Mouse (Mus musculus) cerebellum, postnatal 10 days (tissue): Measurements from ENCODE around the gene Sigmar1.
A peak's percentile ranks its signal among the peaks of the same experiment; 100 is the strongest.
"Not testable (repeated sequence)": the region's sequence is repeated elsewhere in the genome, so short reads cannot be mapped to it uniquely, and the experiment has no call there.

Source experiments
- DNase-seq, 2 experiments: peaks; one replicate each; pipeline ENCODE4 v3.0.0; 2021; ENCODE audit warnings: mixed read lengths in 2 of 2

Gene Sigmar1

DNA sequence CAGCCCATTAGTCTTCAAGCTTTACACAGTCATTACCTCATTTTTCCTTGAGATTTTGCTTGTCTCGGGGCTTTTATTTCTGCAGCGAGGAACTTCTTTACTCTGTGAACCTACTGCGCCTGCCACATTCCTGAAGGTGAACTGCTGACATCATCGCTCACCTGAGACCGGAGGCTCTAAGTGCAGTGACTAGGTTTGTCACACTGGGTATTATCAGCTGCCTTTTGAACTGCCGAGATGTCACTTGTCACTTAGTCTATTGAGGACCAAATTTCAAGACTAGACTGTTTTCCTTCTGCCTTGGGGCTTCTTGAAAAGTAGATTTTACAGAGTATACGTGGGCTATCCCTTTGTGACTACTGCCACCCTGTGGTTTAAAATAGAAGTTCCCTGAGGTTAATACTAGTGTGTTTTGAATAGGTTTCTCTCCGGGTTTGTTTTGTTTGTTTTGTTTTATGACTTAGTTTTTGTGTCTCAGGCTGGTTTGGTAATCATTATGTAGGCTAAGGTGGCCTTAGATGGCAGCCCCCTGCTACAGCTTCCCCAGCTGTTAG lies 47.7 kb downstream of the Sigmar1 start:
- DNase-seq, result peak; percentile 70 to 89

DNA sequence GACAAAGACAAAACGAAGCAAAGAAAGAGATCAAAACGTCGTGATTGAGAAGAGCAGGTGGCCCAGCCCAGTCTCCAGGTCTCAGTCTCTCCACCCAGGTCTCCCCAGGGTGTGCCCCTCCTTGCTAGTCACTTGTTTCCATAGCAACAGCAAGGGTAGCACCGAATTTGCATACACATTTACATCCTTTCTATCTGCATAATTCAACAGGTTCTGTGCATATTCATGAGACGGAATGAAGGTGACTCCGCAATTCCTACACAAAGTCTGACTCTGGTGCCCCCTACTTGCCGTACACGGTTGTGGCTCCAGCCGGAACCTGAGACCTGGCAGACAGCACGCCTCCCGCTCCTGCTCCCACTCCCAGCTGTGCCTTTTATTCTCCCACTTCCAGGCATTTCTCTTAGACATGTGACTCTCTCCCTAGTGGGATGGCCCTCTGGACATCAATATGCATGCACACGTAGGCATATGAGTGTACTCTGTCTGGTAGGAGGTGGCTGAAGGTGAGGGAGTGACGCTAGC lies 48.9 kb downstream of the Sigmar1 start:
- peak; percentile 86 to 87 for DNase-seq

DNA sequence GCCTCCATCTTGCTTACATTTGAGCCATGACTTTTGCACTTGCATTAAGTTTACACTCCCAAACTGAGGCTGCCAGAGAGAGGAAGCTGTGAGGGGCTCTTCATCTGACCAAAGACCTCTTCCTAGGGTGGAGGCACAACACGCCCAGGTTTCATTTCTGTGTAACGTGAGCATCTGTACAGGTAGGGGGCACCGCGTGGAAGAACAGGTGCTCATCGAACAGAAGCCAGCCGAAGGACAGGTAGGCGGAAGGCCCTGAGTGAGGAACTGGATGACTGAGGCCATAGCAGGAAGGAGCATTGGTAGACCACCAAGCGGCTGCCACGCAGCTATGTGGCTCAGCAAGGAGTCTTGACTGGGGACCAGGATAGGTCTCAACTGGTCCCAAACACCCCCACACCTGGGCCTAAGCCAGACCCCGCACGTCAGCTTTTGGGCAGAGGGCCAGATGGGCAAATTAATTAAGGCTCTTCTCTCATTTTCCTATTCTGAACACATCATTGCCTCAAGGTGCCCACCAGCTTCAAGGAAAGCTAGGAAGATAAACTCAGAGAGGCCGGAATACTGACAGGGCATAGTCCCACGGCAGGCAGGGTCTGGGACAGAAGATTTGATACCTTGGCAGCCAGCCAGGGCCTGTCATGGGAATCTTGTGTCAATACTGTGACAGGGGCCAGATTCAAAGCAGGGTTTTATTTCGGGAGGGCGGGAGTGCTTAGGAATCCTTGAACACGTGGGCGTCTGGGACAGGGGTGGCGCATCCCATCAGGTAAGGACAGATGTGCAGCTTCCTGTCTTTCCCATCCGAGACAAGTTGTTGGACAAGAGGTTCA lies 49.8 kb downstream of the Sigmar1 start:
- DNase-seq, result peak; percentile 69 to 75

DNA sequence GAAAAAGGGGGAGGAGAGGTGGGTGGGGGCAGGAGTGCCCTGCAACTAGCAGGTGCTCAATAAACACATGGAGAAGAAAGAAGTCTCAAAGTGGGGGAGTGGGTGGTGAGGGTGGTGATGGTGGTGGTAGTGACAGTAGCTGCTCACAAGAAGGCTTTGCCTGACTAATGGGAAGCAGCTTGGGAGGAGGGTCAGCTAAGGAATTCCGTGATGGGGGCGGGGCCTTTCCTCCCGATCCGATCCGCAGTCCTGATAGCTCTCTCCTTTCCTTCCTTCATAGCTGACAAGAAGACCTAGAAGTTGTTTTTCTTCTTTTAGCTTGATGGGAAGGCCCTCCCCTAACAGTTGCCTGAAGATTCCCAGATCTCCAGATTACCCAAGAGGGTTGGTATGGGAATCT lies 51.3 kb downstream of the Sigmar1 start:
- DNase-seq, result no peak

DNA sequence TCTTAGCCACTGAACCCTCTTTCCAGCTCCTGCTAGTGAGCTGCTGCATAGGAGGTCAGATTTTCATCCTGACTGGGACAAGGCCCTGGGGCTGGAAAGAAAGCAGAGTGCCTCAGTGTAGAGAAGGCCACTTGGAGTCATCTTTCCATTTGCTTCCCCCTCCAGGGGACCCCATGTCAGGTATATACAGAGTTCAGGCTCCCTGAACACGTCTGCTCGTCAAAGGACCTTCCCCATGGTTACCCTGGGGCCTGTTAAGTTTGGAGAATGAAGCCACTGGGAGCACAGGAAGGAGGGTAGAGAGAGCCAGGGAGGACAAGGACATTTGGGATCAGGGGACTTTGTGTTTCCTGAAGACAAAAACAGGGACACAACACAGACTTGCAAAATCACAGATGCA lies 53.7 kb downstream of the Sigmar1 start:
- DNase-seq, result not testable (repeated sequence)

DNA sequence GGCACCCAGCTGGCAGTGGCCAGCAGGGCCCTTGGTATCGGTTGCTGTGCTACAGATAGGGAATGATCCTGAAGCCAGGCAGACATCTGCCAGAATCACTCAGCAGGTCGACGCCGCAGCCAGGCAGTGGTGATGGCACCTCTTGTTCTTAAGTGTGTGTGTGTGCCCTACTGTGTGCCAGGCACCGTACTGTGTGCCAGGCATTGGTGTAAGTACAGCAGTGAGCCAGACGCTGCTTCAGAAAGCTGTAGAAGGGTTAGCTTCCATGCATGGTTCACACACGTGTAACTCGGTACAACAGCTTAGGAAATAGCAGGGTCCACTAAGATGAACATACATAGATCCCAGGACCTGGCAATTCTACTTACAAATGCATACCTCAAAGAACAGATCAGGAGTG lies 55.7 kb downstream of the Sigmar1 start:
- not testable (repeated sequence) for DNase-seq

DNA sequence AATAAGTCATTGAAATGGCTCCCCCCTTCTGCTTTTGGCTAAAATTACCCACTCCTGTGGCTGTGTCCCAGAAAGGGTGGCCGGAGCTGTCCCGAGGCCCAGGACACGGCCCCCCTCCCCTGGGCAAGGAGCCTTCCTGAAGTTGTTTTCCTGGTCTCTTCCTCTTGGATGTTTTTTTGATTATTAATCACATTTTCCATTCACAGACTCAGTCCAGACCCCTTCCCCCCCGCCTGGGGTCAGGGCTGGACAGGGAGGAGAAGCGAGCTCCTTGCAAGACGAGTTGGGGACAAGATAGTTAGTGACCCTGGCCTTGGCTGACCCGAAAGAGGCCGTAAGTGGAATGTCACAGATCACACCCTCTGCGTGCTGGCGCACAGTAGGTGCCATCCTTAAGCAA lies 56.2 kb downstream of the Sigmar1 start, which contains the start of gene Il11ra1:
Gene Il11ra1, plus strand, starts transcription at position 207 of the 400 bp plus-strand sequence.
- DNase-seq, result peak in 1 of 2 experiments; percentile 1

DNA sequence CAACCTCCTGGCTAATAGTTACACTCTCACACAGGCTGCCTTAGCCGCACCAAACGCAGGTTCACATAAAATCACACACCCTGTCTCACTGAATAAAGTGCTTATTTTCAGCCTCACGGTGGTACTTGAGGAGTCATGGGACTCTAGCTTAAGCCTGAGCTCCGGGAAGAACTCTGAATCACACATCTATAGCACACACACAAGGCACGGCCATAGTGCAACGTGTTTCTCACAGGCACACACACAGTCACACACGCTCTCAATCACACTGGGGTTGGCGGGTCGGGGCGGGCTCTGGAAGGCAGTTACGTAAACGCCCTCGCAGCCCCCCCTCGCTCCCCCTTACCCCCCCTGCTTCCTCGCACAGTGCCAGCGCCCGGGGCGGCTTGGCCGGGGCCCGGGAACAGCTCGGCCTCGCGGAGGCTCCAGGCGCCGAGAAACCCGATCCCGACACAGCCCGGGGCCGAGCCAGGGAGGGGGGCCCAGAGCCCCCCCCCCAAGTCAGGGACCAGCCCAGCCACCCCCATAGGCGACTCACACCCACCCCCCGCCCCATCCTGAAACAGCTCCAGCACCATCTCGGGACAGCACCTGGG lies 57.4 kb downstream of the Sigmar1 start:
- peak; percentile 69 to 80 for DNase-seq

DNA sequence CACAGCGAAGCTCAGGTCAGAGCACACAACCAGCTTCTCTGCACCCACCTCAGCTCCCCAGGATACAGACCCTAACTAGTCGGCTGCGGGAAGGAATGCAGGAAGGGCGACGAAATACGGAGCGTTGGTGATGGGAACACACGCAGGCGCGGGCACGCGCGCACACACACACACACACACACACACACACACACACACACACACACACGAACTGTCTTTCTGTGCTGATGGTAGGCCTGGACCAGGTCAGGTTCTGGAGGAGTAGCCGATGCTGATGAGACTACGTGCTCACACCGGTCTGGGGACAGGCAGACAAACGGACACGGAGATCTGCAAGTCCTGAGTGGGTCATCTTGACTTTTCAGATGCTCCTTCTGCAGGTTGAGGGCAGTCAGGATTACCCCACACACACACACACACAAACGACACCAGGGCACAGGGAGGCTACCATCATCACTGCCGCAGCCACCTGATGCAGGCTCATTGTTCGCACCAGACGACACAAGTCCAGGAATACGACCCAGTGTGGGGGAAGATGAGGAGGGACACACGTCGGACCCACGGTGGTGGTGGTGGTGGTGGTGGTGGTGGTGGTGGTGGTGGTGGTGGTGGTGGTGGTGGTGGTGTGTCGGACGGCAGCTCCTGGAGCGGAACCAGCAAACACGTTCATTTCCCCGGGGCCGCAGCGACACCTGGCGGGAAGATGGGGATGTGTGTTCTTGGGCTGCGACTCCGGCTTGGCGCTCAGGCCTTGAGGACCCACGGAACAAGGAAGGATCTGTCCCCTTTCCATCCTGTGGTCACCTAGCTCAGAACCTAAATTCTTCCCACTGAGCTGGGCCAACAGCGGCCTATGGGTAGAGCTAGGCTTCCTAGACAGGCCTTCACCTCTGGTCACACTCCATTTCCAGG lies 58.8 kb downstream of the Sigmar1 start, which contains the start of gene Cntfr:
Gene Cntfr, minus strand, starts transcription at position 160 of the 912 bp plus-strand sequence.
- DNase-seq, result peak; percentile 94 to 95

DNA sequence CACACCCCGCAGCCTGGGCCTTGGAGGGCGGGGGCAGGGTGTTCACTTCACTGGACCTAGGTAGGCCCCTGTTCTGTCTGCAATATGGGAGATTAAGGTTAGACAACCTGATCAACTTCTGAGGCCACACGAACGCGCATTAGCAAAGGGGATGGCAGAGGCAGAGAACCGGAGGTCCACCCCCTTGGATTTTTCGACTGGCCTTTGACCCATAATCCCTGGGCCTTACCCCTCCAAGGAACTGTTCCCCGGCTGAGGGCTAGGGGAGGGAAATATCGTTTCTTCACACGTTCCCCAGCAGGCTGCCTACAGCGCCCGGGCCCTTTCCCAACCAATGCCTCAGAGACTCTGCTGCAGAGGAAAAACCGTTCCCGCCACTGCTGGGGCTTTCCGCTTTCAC lies 59.5 kb downstream of the Sigmar1 start:
- DNase-seq, result peak in 1 of 2 experiments; percentile 4

DNA sequence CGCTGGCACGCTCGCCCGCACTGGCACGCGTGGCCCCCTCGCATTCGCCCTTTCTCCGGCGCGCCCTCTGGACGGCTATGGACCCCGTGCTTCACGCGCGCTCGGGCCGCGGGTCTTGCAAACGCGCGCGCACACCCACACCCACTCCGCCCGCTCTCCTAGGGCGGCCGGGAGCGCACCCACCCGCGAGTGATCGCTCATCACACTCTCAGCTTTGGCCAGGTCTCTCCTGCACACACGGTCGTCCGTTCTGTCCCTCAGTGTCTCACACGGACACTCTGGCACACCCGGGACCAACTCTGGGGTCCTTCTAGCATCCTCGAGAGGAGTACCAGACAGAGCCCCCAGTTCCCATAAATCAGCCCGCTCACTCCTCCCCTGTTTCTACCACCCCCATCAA lies 60.2 kb downstream of the Sigmar1 start:
- DNase-seq, result peak in 1 of 2 experiments; percentile 38

DNA sequence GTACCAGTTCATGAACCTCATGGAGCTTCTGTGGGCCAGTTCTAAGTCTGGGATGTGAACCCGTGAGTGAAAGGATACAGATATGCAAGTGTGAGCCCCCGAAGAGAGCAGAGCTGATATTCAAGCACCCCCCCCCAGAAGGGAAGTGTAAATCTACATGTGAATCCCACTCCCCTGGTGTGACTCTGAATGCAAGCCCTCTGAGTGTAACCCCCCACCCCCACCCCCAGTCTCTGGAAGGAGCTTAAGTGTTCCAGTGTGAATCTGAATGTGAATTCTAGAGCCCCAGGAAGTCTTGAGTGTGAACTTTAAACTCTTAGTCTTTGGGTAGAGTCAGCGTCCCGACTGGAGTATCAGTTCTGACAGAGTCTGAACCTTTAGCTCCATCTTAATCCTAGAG lies 62.4 kb downstream of the Sigmar1 start:
- DNase-seq, result not testable (repeated sequence)

DNA sequence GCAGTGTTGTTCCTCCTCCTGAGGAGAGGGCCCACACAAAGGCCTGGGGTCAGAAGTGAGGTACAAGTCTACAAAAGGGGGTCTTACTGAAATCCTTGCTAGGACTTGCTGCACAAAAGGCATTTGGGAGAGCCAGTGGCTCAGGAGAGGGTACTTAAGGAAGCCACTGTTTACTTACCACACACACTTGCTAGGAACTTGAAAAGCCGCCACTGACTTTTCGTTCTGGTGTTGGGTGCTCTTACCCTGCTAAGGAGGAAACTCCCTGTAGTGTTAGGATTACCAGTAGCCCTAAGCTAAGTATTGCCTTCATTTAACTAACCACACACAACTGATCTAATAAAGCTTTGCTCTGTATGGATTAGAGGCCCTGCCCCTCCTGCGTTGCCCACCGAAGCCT lies 65.9 kb downstream of the Sigmar1 start:
- not testable (repeated sequence) for DNase-seq

DNA sequence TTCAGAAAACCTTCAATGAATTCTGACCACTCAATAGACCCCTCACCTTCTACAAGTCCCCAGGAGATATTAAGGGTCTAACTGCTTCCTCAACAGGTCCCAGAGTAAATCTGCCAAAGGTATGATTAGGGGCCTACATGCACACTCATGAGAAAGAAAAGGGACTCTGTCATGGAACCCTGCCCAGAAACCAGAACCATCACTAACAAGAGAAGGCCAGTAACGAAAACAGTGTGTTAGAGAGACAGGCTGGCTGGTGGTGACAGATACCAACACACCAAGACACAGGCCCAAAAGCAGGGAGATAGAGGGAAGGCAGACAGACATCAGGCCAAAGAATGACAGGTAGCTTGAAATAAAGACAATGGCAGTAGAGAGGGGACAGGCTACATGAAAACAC lies 67.4 kb downstream of the Sigmar1 start:
- DNase-seq, result peak; percentile 52 to 70
